Mouse (Mus musculus) gastrocnemius, adult 8-10 months (tissue): Measurements from ENCODE around the gene Pitpnm2. TPM values are rescaled to one million over a fixed set of nuclear protein-coding genes. Genes with fewer than 3 reads are reported as not detected.
"Not testable (repeated sequence)": the region's sequence is repeated elsewhere in the genome, so short reads cannot be mapped to it uniquely, and the experiment has no call there.

Experiments
- DNase-seq, 2 experiments: peaks; one replicate each; pipeline ENCODE4 v3.0.0; 2022; ENCODE audit warnings: low spot score in 2 of 2
- total RNA-seq, 4 experiments: library from RNA; stranded (reverse); gene quantifications; 2 replicates each; pipeline ENCODE4 v1.2.4; 2022

Gene Pitpnm2
- total RNA-seq, result 10 to 100 TPM; 19.3 to 22.4 (median 20.8) TPM

GRCm38 (mm10) chr5:124249614-124250591, at the start of gene Pitpnm2:
Gene Pitpnm2, minus strand, starts transcription at chr5:124249760.
- peak in 1 of 2 experiments; percentile 32 for DNase-seq

- not testable (repeated sequence) for DNase-seq
These were observed 49.7 kb upstream of the Pitpnm2 start for GRCm38 (mm10) chr5:124299307-124299706.

GRCm38 (mm10) chr5:124296475-124296874, 46.9 kb upstream of the Pitpnm2 start:
- no peak for DNase-seq

GRCm38 (mm10) chr5:124293967-124294366, 44.4 kb upstream of the Pitpnm2 start:
- DNase-seq, result no peak

- no peak for DNase-seq
These were observed 40.7 kb upstream of the Pitpnm2 start for GRCm38 (mm10) chr5:124290216-124290615.

- DNase-seq, result no peak
These were observed 38.2 kb upstream of the Pitpnm2 start for GRCm38 (mm10) chr5:124287616-124288247.

- DNase-seq, result no peak
These were observed 34.8 kb upstream of the Pitpnm2 start for GRCm38 (mm10) chr5:124284330-124284729.

GRCm38 (mm10) chr5:124282854-124283253, 33.3 kb upstream of the Pitpnm2 start:
- no peak for DNase-seq

- no peak for DNase-seq
These were observed 20.7 kb upstream of the Pitpnm2 start for GRCm38 (mm10) chr5:124270226-124270625.

- DNase-seq, result no peak
These were observed 20.1 kb upstream of the Pitpnm2 start for GRCm38 (mm10) chr5:124269661-124270060.

- DNase-seq, result no peak
These were observed 18.1 kb upstream of the Pitpnm2 start for GRCm38 (mm10) chr5:124267652-124268051.

GRCm38 (mm10) chr5:124266821-124267220, 17.3 kb upstream of the Pitpnm2 start:
- DNase-seq, result no peak

GRCm38 (mm10) chr5:124263246-124263645, 13.7 kb upstream of the Pitpnm2 start:
- DNase-seq, result no peak

GRCm38 (mm10) chr5:124262090-124262489, 12.5 kb upstream of the Pitpnm2 start:
- DNase-seq, result no peak

GRCm38 (mm10) chr5:124259133-124259532, 9.6 kb upstream of the Pitpnm2 start:
- DNase-seq, result no peak

GRCm38 (mm10) chr5:124258026-124258425, 8.5 kb upstream of the Pitpnm2 start:
- no peak for DNase-seq

GRCm38 (mm10) chr5:124255141-124255540, 5.6 kb upstream of the Pitpnm2 start:
- DNase-seq, result no peak

GRCm38 (mm10) chr5:124253555-124253954, 4.0 kb upstream of the Pitpnm2 start:
- no peak for DNase-seq

GRCm38 (mm10) chr5:124252580-124253320, 3.2 kb upstream of the Pitpnm2 start:
- DNase-seq, result no peak

GRCm38 (mm10) chr5:124251070-124251469, 1.5 kb upstream of the Pitpnm2 start:
- no peak for DNase-seq

- DNase-seq, result peak; percentile 30 to 42
These were observed 531 bp downstream of the Pitpnm2 start for GRCm38 (mm10) chr5:124248845-124249613.
